Mouse (Mus musculus) intestine, postnatal 0 days (tissue): ENCODE measurements around the gene Rmnd1. TPM values are rescaled to one million over a fixed set of nuclear protein-coding genes. Genes with fewer than 3 reads are reported as not detected.

ENCODE experiments used
- ATAC-seq: fragments of 200-750 bp; cut with Nextera tagmentation; 2 replicates; pipeline ENCODE4 v1.8.0; 2017; ENCODE audit warnings: mild to moderate bottlenecking, moderate TSS enrichment, moderate library complexity
- H3K27ac ChIP-seq: fragments of 300-500 bp; sonication (generic); 2 replicates; pipeline ENCODE4 v1.5.1; 2014; ENCODE audit warnings: mild to moderate bottlenecking, low read depth, low read length, moderate library complexity
- H3K27me3 ChIP-seq: fragments of 300-500 bp; sonication (generic); replicated peaks from 2 replicates; pipeline ENCODE4 v1.6.1; 2014; ENCODE audit warnings: low read length, mixed read lengths; ENCODE audit not compliant: control insufficient read depth, insufficient read depth
- H3K36me3 ChIP-seq: fragments of 300-500 bp; sonication (generic); 2 replicates; pipeline ENCODE4 v1.6.1; 2014; ENCODE audit warnings: mild to moderate bottlenecking, moderate library complexity; ENCODE audit not compliant: control insufficient read depth, insufficient read depth
- H3K4me1 ChIP-seq: fragments of 300-500 bp; sonication (generic); replicated peaks from 2 replicates; pipeline ENCODE4 v1.6.1; 2014; ENCODE audit warnings: antibody characterized with exemption, low read length, mixed read lengths; ENCODE audit not compliant: control insufficient read depth, insufficient read depth
- H3K4me2 ChIP-seq: fragments of 300-500 bp; sonication (generic); replicated peaks from 2 replicates; pipeline ENCODE4 v1.6.1; 2014; ENCODE audit warnings: low read depth, mild to moderate bottlenecking, moderate library complexity
- H3K4me3 ChIP-seq: fragments of 300-500 bp; sonication (generic); 2 replicates; pipeline ENCODE4 v1.5.1; 2014; ENCODE audit warnings: low read depth, low read length
- H3K9ac ChIP-seq: fragments of 300-500 bp; sonication (generic); 2 replicates; pipeline ENCODE4 v1.6.1; 2014; ENCODE audit warnings: mild to moderate bottlenecking, low read depth, low read length
- H3K9me3 ChIP-seq: fragments of 300-500 bp; sonication (generic); 2 replicates; pipeline ENCODE4 v1.6.1; 2016; ENCODE audit warnings: mixed run types; ENCODE audit not compliant: control insufficient read depth
- CTCF ChIP-seq: sonication (generic); IDR thresholded peaks from 2 replicates; pipeline ENCODE4 v1.5.1; 2016; ENCODE audit warnings: low read depth, mild to moderate bottlenecking, control low read depth, antibody characterized with exemption, moderate library complexity
- WGBS: fragments of 180-500 bp; shearing (Covaris S2); extraction: QIAGEN DNeasy Blood & Tissue Kit; methylation state at CpG from one replicate; pipeline ENCODE4 v1.1.7; 2014; 5-methylcytosine and 5-hydroxymethylcytosine counted together
- polyA plus RNA-seq: library from polyadenylated mRNA; unstranded; fragments of >200 nt; fragmentation: Nextera tagmentation; extraction: Ambion mirVana; gene quantifications from 2 replicates; pipeline ENCODE4 v1.2.1, GENCODE M21; 2015

The Rmnd1 gene
- polyA plus RNA-seq: 24.8 and 26.8 TPM in 2 replicates

DNA sequence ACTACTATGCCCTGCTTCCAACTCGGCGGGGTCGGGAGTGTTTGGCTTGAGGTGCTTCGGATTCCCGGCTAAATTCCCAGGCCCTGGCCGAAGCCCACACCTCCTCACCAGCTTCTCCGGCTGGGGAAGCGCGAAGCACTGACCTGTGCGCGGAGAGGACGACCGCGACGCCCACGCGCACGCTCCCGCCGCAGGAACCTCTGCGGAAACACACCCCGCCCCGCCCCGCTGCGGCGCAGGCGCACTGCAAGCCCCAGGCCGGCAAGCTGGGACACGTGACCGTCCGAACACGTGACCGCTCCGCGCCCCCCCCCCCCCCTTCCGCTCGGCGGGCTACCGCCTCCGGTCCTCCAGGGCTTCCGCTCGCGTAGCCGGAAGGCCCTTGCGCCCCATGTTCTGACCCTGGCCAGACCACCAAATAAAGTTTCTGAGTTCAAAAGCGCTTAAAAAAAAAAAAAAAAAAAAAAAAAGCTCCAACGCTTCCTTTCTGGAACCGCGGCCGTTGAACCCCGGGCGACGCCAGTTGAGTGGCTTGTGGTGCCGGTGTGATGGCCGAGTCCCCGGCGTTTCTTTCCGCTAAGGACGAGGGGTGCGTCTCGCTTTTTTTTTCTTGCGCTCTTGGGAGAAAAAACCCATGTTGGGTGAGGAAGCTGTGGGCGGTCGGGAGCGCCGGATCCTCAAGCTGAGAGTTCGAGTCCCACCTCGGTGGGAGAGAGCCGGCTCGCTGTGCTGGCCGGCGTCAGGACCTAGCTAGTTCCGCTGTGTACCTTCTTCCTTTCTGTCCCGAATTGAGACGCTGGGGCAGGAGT is at the start of gene Rmnd1, which contains the start of gene Armt1:
Gene Rmnd1, minus strand, starts transcription at position 266 of the 809 bp plus-strand sequence.
Gene Armt1, plus strand, starts transcription at position 345 of the 809 bp plus-strand sequence.
- Histone ChIP-seq H3K4me2 (peak within 1 kb of the TSS; percentile 61), H3K27me3 (no peaks in the 10 kb centered on the region), H3K9ac (peak within 1 kb of the TSS; percentile 73), H3K9me3 (no peaks in the 10 kb centered on the region), H3K27ac (peak within 1 kb of the TSS; percentile 91), H3K4me3 (peak within 1 kb of the TSS; percentile 68), H3K36me3 (peaks cover 11% of the 10 kb centered on the region; the same call in 1 of the 2 replicates), H3K4me1 (no peaks in the 10 kb centered on the region)
- WGBS: under 1% methylated on average over 65 of the region's 75 CpGs
- peak; percentile 98 for ATAC-seq
- TF ChIP-seq CTCF: no peak

DNA sequence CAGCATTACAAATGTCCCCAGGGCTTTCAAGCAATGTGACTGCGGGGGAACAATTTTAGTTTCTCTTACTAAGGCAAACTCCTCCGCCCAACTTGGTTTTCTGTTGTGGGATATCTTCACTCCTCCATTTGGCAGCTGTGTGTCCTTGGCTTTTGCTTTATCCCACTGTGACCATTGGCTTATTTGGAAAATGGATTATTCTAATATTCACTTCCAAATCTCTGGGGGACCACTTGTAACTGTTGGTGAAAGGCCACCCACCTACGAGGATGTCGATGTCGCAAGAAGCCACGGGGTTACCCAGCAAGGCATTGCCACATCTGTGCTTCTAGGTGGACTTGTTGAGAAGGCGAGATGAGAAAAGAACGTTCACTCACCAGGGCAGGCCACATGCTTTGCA is 49.5 kb upstream of the Rmnd1 start:
- WGBS: 72% methylated on average over 8 of the region's 8 CpGs
- ATAC-seq: no peak

DNA sequence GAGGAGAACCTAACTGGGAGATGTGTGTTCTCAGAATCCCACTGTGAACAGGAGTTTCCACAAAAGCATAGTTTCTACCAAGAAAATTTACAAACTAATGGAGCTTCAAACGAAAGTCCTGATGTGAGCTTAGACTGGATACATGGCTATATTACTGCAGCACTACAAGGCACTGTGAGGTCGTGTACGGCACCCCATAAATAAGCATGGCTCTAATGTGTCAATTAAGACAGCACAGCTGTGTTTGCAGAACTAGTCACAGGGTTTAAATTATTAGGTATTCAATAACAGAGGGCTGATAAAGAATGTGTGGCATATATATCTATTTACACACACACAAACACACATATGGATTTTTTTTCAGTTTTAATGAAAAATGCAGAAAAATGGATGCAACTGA is 48.7 kb upstream of the Rmnd1 start:
- WGBS: 68% methylated on average over 3 of the region's 3 CpGs
- H3K27me3 ChIP-seq: no peaks in the 10 kb centered on the region
- H3K9me3 ChIP-seq: no peaks in the 10 kb centered on the region
- H3K36me3 ChIP-seq: no peaks in the 10 kb centered on the region
- H3K4me2 ChIP-seq: no peak overlapping the region
- no peak for ATAC-seq
- no peak overlapping the region for H3K27ac ChIP-seq
- no peak overlapping the region for H3K9ac ChIP-seq
- TF ChIP-seq CTCF: no peak
- H3K4me1 ChIP-seq: no peaks in the 10 kb centered on the region; the same call in 1 of the 2 replicates
- no peak overlapping the region for H3K4me3 ChIP-seq

More for the DNA sequence above, 49.5 kb upstream of the Rmnd1 start:
- H3K4me1 ChIP-seq: no peaks in the 10 kb centered on the region
- H3K27me3 ChIP-seq: no peaks in the 10 kb centered on the region
- H3K36me3 ChIP-seq: no peaks in the 10 kb centered on the region
- TF ChIP-seq CTCF: no peak
- no peak overlapping the region for H3K4me3 ChIP-seq
- H3K9me3 ChIP-seq: no peaks in the 10 kb centered on the region
- H3K27ac ChIP-seq: no peak overlapping the region
- H3K4me2 ChIP-seq: no peak overlapping the region
- no peak overlapping the region for H3K9ac ChIP-seq

DNA sequence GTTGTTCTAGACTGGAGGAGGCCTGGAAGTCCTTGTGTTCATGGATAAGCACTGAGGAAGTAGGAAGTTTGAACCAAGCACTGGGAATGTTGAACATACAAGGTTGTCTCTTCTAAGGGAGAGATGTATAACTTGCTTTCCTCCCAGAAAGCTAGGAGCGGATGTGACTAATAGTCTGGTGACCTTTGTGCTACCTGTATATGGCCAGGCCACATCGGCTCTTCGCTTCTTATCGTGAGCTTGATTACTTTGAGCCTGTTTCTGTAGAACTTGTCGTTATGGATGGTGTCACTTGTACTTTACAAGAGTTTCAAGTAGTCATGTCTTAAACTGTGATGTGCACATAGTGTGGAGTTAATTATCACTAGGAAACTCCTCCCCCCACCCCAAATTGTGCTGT is 44.4 kb upstream of the Rmnd1 start:
- peak; percentile 94 for ATAC-seq
- Histone ChIP-seq H3K4me1 (no peaks in the 10 kb centered on the region; the same call in 1 of the 2 replicates), H3K27me3 (no peaks in the 10 kb centered on the region), H3K4me3 (no peak overlapping the region), H3K9me3 (no peaks in the 10 kb centered on the region), H3K4me2 (no peak overlapping the region), H3K9ac (no peak overlapping the region), H3K27ac (peak overlapping the region; percentile 66), H3K36me3 (no peaks in the 10 kb centered on the region)
- WGBS: 47% methylated on average over 5 of the region's 5 CpGs
- no peak for TF ChIP-seq CTCF

DNA sequence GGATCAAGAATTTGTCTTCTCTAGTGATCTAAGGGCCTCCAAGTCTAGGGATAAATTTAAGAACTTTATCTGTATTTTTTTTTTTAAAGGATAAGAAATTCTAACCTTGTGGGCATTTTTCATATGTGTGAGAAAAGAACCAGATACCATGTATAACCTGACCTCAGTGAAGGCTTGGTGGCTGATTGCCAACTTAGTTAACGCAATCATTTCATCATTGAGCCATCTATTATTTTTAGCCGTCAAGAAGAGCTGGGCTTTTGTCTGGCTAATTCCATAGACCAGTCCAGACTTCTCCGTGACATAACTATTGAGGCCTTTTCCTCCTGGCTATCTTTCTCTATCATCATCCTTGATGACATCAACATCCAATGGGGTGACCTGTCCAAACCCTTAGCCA is 43.2 kb upstream of the Rmnd1 start:
- H3K9me3 ChIP-seq: no peaks in the 10 kb centered on the region
- H3K4me1 ChIP-seq: no peaks in the 10 kb centered on the region; the same call in 1 of the 2 replicates
- H3K9ac ChIP-seq: no peak overlapping the region
- no peak overlapping the region for H3K27ac ChIP-seq
- H3K4me2 ChIP-seq: no peak overlapping the region
- 79% methylated on average over 3 of the region's 3 CpGs for WGBS
- no peak overlapping the region for H3K4me3 ChIP-seq
- no peaks in the 10 kb centered on the region for H3K27me3 ChIP-seq
- H3K36me3 ChIP-seq: no peaks in the 10 kb centered on the region
- no peak for ATAC-seq
- no peak for TF ChIP-seq CTCF

DNA sequence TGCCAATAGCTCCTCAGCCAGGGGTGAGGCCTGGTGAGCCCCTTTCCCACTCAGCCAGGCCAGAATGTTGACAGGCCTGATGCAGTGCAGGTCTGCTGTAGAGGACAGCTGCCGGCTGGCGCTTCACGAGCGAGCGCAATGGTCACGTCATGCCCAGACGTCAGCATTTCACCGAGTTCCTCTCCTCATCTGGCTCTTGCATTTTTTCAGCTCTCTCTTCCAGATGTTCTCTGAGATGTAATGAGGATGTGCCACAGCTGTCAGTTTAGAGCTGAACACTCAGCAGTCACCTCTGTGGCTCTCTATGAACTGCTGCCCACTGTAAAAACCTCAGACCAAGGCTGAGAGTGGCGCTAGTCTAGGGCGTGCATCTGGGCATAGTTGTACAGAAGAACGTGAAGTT is 41.4 kb upstream of the Rmnd1 start:
- TF ChIP-seq CTCF: no peak
- Histone ChIP-seq H3K4me3 (no peak overlapping the region), H3K27me3 (no peaks in the 10 kb centered on the region), H3K4me1 (no peaks in the 10 kb centered on the region; the same call in 1 of the 2 replicates), H3K9me3 (no peaks in the 10 kb centered on the region), H3K9ac (no peak overlapping the region), H3K4me2 (no peak overlapping the region; the same call in 1 of the 2 replicates), H3K27ac (no peak overlapping the region), H3K36me3 (no peaks in the 10 kb centered on the region)
- no peak for ATAC-seq
- WGBS: 70% methylated on average over 11 of the region's 11 CpGs
